Mouse (Mus musculus): ENCODE measurements at regions not wholly inside any gene's neighbourhood (a gene's known extent, or its start where the extent isn't known, plus 50 kb on each side); places are given as distances from the start of the nearest gene placed in this dataset.

DNA sequence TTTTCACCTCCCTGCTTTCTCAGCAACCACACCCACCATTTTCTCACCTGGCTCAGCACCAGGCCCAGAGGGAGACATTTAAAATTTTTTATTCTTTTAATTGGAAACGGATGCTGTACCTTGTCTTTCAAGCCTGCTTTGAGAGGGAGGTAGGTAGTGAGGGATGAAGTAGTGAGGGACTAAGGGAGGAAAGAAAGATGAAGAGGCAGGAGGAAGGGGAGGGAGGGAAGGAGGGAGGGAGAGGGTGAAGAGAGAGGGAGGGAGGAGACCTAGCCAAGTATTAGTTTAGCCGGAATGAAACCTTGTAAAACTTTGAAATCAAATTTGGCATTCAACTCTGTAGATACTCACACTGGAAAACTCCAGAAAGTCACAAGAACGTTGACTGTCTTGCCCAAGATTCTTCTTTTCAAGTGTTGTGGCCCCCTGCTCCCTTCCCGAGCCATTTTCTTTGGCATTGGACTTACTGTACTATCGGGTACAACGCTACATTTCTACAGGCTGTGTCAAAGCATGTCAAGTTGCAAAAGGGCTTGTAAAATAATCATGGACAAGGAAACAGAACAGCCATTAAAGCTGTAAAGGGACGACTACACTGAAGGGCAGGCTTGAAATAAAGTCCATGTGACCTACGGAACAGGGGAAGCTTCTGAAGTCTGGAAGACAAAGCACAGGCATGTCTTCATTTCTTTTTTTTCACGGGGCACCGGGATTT lies 320.9 kb upstream of the Mpdz start:
- no peak for TF ChIP-seq CTCF (conservative IDR thresholded peaks at IDR 0.05; ENCODE audit: insufficient read depth, insufficient read length, low read depth, low read length)
- no peak for TF ChIP-seq POLR2A (IDR thresholded peaks at IDR 0.05; ENCODE audit: low read depth, low read length)

Data from kidney, adult 2 months (tissue).